Mouse (Mus musculus): ENCODE measurements at regions not wholly inside any gene's neighbourhood (a gene's known extent, or its start where the extent isn't known, plus 50 kb on each side); places are given as distances from the start of the nearest gene placed in this dataset.

DNA sequence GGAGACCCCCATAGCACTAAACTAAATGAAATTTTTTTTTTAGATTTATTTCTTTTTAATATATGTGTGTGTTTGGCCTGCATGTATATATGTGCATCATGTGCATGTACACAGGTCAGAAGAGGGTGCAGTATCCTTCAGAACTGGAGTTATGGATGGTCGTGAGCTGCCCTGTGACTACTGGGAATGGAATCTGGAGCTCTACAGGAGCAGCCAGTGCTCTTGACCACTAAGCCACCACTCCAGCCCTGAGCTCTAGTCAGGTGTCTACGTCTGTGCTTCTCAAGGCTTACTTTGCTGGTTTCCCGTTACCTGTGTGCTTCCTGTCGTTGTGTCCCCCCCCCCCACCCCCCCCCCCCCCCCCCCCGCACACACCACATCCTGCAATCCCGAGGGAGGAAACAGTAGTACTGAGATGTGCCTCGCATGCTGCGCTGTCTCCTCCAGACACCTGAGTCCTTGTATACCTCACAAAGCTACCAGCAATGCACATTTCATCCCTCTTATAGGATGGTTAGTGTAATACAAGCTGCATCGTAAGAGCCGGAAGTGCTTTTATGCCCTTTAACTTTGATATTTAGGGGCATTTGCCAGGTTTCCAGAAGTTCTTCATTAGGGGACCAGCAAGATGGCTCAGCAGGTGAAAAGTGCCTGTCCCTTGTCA is 153.5 kb upstream of the Ubr2 start:
- Histone ChIP-seq H3K9me3 (replicated peaks; ENCODE audit: control insufficient read depth, insufficient read depth, low read length, poor library complexity, severe bottlenecking) (no peaks in the 10 kb centered on the region), H3K36me3 (ENCODE audit: control insufficient read depth, insufficient read depth, low read length, poor library complexity, severe bottlenecking) (no peaks in the 10 kb centered on the region), H3K27me3 (ENCODE audit: control insufficient read depth, insufficient read depth, low read length, poor library complexity, severe bottlenecking) (no peaks in the 10 kb centered on the region), H3K9ac (ENCODE audit: low read depth, poor library complexity, severe bottlenecking) (no peak overlapping the region), H3K27ac (ENCODE audit: insufficient read depth, low read length) (no peak overlapping the region), H3K4me3 (ENCODE audit: low read depth, low read length) (no peak overlapping the region), H3K4me1 (ENCODE audit: control insufficient read depth, insufficient read depth, low read length) (no peaks in the 10 kb centered on the region)
- TF ChIP-seq CTCF (IDR thresholded peaks at IDR 0.05; ENCODE audit: low read depth, low read length): no peak
- no peak for TF ChIP-seq EP300 (IDR thresholded peaks at IDR 0.05; ENCODE audit: insufficient read depth, low read depth, low read length)
- no peak for TF ChIP-seq POLR2A (IDR thresholded peaks at IDR 0.05; ENCODE audit: insufficient read depth, low read length)

DNA sequence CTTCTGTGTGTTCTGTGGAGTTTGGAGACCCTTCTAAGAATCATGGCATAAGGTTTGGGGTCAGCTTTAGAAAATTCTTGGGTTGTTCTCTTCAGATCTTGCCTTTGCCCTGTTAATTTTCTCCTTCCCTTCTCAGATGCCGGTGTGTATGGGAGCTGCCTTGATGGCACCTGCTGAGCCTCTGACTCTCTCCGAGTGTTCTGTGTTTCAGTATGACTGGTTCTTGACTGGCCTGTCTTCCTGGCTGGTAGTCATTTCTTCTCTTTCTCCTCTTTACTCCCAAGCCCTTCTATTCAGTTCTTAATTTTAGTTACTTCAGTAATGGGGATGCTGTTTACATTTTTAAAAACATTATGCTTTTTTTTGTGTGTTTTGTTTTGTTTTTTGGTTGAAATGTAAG is 152.1 kb upstream of the Ubr2 start:
- Histone ChIP-seq H3K4me1 (ENCODE audit: control insufficient read depth, insufficient read depth, low read length) (no peaks in the 10 kb centered on the region), H3K27me3 (ENCODE audit: control insufficient read depth, insufficient read depth, low read length, poor library complexity, severe bottlenecking) (no peaks in the 10 kb centered on the region), H3K9me3 (replicated peaks; ENCODE audit: control insufficient read depth, insufficient read depth, low read length, poor library complexity, severe bottlenecking) (no peaks in the 10 kb centered on the region), H3K36me3 (ENCODE audit: control insufficient read depth, insufficient read depth, low read length, poor library complexity, severe bottlenecking) (no peaks in the 10 kb centered on the region), H3K27ac (ENCODE audit: insufficient read depth, low read length) (no peak overlapping the region), H3K9ac (ENCODE audit: low read depth, poor library complexity, severe bottlenecking) (no peak overlapping the region), H3K4me3 (ENCODE audit: low read depth, low read length) (no peak overlapping the region)
- TF ChIP-seq CTCF (IDR thresholded peaks at IDR 0.05; ENCODE audit: low read depth, low read length): no peak
- no peak for TF ChIP-seq POLR2A (IDR thresholded peaks at IDR 0.05; ENCODE audit: insufficient read depth, low read length)
- no peak for TF ChIP-seq EP300 (IDR thresholded peaks at IDR 0.05; ENCODE audit: insufficient read depth, low read depth, low read length)

DNA sequence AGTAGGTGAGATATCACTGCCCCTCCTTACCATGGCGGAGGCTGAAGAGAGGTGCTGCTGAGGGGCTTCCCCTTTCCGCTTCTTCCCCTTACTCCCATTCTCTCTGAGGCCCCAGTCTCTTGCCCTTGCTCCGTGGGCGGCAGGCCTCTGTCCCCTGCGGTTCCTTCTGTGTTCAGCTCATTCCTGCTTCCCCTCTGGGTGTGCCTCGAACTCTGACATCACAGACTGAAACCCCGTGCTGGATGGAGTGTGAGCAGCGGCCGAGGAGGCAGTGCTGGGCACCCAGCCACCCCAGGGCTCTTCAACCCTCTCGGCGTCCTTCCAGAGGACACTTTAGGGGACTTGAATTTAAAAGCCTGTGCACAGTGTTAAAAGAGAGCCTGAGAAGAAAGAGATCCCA is 145.9 kb upstream of the Ubr2 start:
- no peak overlapping the region for H3K4me3 ChIP-seq (ENCODE audit: low read depth, low read length)
- H3K36me3 ChIP-seq (ENCODE audit: control insufficient read depth, insufficient read depth, low read length, poor library complexity, severe bottlenecking): no peaks in the 10 kb centered on the region
- H3K9me3 ChIP-seq (replicated peaks; ENCODE audit: control insufficient read depth, insufficient read depth, low read length, poor library complexity, severe bottlenecking): no peaks in the 10 kb centered on the region
- no peak overlapping the region for H3K27ac ChIP-seq (ENCODE audit: insufficient read depth, low read length)
- no peaks in the 10 kb centered on the region for H3K27me3 ChIP-seq (ENCODE audit: control insufficient read depth, insufficient read depth, low read length, poor library complexity, severe bottlenecking)
- H3K4me1 ChIP-seq (ENCODE audit: control insufficient read depth, insufficient read depth, low read length): no peaks in the 10 kb centered on the region
- TF ChIP-seq CTCF (IDR thresholded peaks at IDR 0.05; ENCODE audit: low read depth, low read length) (no peak), POLR2A (IDR thresholded peaks at IDR 0.05; ENCODE audit: insufficient read depth, low read length) (no peak), EP300 (IDR thresholded peaks at IDR 0.05; ENCODE audit: insufficient read depth, low read depth, low read length) (no peak)
- no peak overlapping the region for H3K9ac ChIP-seq (ENCODE audit: low read depth, poor library complexity, severe bottlenecking)

DNA sequence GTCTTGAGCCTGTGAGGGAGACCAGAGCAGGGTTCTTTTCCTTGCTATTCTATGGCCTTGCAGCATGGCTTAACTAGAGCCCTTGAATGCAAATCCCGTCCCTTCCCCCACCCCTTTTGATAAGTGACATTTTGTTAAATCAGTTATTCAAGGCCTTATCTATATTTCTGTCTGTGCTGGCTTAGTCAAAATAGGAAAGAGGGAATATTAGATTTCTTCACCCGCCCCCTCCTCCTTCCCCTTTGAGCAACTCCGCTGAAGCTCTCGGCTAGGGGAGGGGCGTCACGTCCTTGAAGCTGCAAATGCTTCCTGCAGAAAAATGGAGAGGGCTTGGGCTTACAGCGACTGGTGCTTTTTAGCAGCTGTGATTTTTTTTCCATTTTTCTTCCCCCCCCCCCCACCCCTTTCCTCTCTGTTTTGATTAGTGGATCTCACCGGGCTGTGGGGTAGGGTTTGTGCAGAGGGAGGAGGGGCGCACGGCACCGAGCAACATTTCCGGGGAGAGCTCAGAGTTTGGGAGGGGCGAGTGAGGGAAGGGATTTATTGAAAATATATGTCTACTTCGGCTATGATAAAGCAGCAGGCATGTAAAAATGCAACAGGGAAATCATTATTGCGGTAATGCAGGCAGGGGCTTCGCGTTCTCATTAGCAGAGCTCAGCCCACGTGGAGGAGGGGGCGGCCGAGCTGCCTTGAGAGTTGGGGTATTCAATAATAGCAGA is 141.4 kb upstream of the Ubr2 start:
- no peak overlapping the region for H3K27ac ChIP-seq (ENCODE audit: insufficient read depth, low read length)

DNA sequence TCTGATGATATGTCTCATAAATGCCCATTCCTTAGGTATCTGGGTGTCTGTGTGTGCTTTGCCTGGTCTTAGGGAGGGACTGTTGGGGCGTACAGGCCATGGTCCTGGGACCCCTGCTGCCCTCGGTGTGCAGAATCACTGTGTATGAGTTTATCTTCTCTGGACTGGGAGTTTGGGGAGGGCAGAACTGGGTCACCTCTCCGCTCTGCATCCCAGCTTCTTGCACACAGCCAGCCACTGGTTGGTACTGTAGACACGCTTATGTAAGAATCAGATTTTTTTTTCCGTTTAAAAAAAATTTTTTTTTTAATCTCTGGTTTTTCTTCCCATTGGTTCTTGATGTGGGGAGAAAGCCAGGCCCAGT is 140.8 kb upstream of the Ubr2 start:
- H3K9me3 ChIP-seq (replicated peaks; ENCODE audit: control insufficient read depth, insufficient read depth, low read length, poor library complexity, severe bottlenecking): no peaks in the 10 kb centered on the region
- H3K27me3 ChIP-seq (ENCODE audit: control insufficient read depth, insufficient read depth, low read length, poor library complexity, severe bottlenecking): no peaks in the 10 kb centered on the region
- H3K9ac ChIP-seq (ENCODE audit: low read depth, poor library complexity, severe bottlenecking): no peak overlapping the region
- H3K36me3 ChIP-seq (ENCODE audit: control insufficient read depth, insufficient read depth, low read length, poor library complexity, severe bottlenecking): no peaks in the 10 kb centered on the region
- peaks cover 4% of the 10 kb centered on the region for H3K4me1 ChIP-seq (ENCODE audit: control insufficient read depth, insufficient read depth, low read length)
- TF ChIP-seq EP300 (IDR thresholded peaks at IDR 0.05; ENCODE audit: insufficient read depth, low read depth, low read length) (no peak), POLR2A (IDR thresholded peaks at IDR 0.05; ENCODE audit: insufficient read depth, low read length) (no peak), CTCF (IDR thresholded peaks at IDR 0.05; ENCODE audit: low read depth, low read length) (no peak)
- no peak overlapping the region for H3K4me3 ChIP-seq (ENCODE audit: low read depth, low read length)
- no peak overlapping the region for H3K27ac ChIP-seq (ENCODE audit: insufficient read depth, low read length)

More for the DNA sequence above, 141.4 kb upstream of the Ubr2 start:
- Histone ChIP-seq H3K36me3 (ENCODE audit: control insufficient read depth, insufficient read depth, low read length, poor library complexity, severe bottlenecking) (no peaks in the 10 kb centered on the region), H3K4me3 (ENCODE audit: low read depth, low read length) (no peak overlapping the region), H3K9me3 (replicated peaks; ENCODE audit: control insufficient read depth, insufficient read depth, low read length, poor library complexity, severe bottlenecking) (no peaks in the 10 kb centered on the region), H3K27me3 (ENCODE audit: control insufficient read depth, insufficient read depth, low read length, poor library complexity, severe bottlenecking) (no peaks in the 10 kb centered on the region), H3K9ac (ENCODE audit: low read depth, poor library complexity, severe bottlenecking) (no peak overlapping the region), H3K4me1 (ENCODE audit: control insufficient read depth, insufficient read depth, low read length) (peaks cover 4% of the 10 kb centered on the region)
- TF ChIP-seq POLR2A (IDR thresholded peaks at IDR 0.05; ENCODE audit: insufficient read depth, low read length) (no peak), EP300 (IDR thresholded peaks at IDR 0.05; ENCODE audit: insufficient read depth, low read depth, low read length) (no peak), CTCF (IDR thresholded peaks at IDR 0.05; ENCODE audit: low read depth, low read length) (no peak)

DNA sequence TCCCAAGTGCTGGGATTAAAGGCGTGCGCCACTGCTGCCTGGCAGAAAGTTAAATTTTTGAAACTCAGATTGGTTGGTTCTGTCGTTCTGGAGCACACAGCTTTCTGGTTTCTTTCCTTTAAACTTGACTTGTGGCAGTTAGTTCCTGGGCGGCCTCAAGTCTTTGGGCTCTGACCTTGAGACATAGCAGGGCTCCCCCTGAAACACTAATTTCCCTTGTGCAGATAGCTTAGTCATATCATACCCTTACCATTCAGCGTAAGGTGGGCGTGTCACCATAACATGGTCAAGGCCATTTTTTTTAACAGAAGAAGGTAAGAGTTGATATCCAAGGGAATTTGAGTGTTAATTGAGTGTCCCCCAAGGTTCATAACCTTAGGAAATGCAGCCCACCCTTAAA is 140.3 kb upstream of the Ubr2 start:
- no peaks in the 10 kb centered on the region for H3K9me3 ChIP-seq (replicated peaks; ENCODE audit: control insufficient read depth, insufficient read depth, low read length, poor library complexity, severe bottlenecking)
- H3K9ac ChIP-seq (ENCODE audit: low read depth, poor library complexity, severe bottlenecking): no peak overlapping the region
- H3K36me3 ChIP-seq (ENCODE audit: control insufficient read depth, insufficient read depth, low read length, poor library complexity, severe bottlenecking): no peaks in the 10 kb centered on the region
- H3K27ac ChIP-seq (ENCODE audit: insufficient read depth, low read length): no peak overlapping the region
- H3K4me3 ChIP-seq (ENCODE audit: low read depth, low read length): no peak overlapping the region
- no peaks in the 10 kb centered on the region for H3K27me3 ChIP-seq (ENCODE audit: control insufficient read depth, insufficient read depth, low read length, poor library complexity, severe bottlenecking)
- TF ChIP-seq EP300 (IDR thresholded peaks at IDR 0.05; ENCODE audit: insufficient read depth, low read depth, low read length): no peak
- no peak for TF ChIP-seq CTCF (IDR thresholded peaks at IDR 0.05; ENCODE audit: low read depth, low read length)
- H3K4me1 ChIP-seq (ENCODE audit: control insufficient read depth, insufficient read depth, low read length): peaks cover 4% of the 10 kb centered on the region
